Comparison of ENCODE assay signal across 8 mouse cellular contexts in the genomic region with DNA sequence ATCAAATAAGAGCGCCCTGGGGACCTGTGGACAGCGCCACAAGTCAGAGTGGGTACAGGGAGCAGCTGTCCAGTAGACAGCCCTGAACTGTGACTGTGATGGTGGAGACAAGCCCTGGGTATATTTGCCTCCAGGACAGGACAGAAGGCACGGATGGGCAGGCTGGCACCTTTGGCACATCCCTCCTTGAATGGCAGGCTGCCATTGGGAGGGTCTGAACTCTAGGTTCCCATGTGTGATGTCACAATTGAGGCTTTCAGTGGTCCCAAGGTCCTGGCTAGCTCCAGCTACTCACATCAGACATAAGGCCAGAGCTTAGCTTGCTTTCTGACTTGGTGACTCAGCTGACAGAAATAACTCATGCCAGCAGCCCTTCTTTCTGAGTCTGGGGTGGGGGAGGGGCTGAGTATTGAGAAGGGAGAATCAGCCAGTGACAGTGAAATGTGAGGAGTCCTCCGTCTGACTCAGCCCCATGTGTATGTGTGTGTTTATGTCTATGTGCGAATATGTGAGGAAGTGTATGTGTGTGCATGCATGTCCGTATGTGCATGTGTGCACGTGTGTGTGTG.
A peak's percentile ranks its signal among the peaks of the same experiment; 100 is the strongest.
DNase-seq lines count a peak whose midpoint lies in the region; ATAC-seq lines count a peak whose summit lies in the region.

No protein-coding gene starts in this region.

- WGBS in forebrain, embryonic 12.5 days, result 83% methylated on average over 7 of the region's 7 CpGs

- no peak overlapping the region for H3K4me2 ChIP-seq in forebrain, embryonic 12.5 days

- H3K27me3 ChIP-seq in forebrain, embryonic 12.5 days, result no peaks in the 10 kb centered on the region

- H3K9me3 ChIP-seq in forebrain, embryonic 12.5 days, result no peaks in the 10 kb centered on the region

- intact Hi-C loops in left cerebral cortex, postnatal 14 days (cut with DNase I), result no loop called here
- intact Hi-C loops in left cerebral cortex, postnatal 36 days (cut with DNase I), result no loop called here
- intact Hi-C loops in left cerebral cortex, postnatal 4 days (cut with DNase I), result no loop called here

- no peak for ATAC-seq in forebrain, embryonic 12.5 days (ENCODE audit: low FRiP score)

- DNase-seq in left cerebral cortex, postnatal 14 days (ENCODE audit: low spot score in 2 of 2), result peak; percentile 52 to 77
- no peak for DNase-seq in left cerebral cortex, postnatal 36 days (ENCODE audit: low spot score in 2 of 2)
- peak; percentile 68 for DNase-seq in adrenal gland, adult 8-10 months
- DNase-seq in frontal cortex, postnatal 10 days (ENCODE audit: low spot score in 2 of 2), result peak; percentile 26 to 61
- peak; percentile 91 for DNase-seq in left cerebral cortex, postnatal 4 days
- no peak for DNase-seq in spleen, adult 18-20 months
- no peak for DNase-seq in spleen, postnatal 10 days (ENCODE audit: low spot score in 2 of 2)

- H3K27ac ChIP-seq in forebrain, embryonic 12.5 days, result no peak overlapping the region

- 0 out of 2 replicates have a peak, but pooled peaks cover 13% of the 10 kb centered on the region for H3K4me1 ChIP-seq in forebrain, embryonic 12.5 days

- no peak overlapping the region for H3K4me3 ChIP-seq in forebrain, embryonic 12.5 days (replicated peaks)

- H3K36me3 ChIP-seq in forebrain, embryonic 12.5 days (replicated peaks), result no peaks in the 10 kb centered on the region

- no peak overlapping the region for H3K9ac ChIP-seq in forebrain, embryonic 12.5 days

Comparison
In these comparisons a context has a peak if more than half of its experiments do, and no peak if none do; other contexts are left out.
1. DNase-seq: peak in left cerebral cortex, postnatal 14 days (2 of 2), adrenal gland, adult 8-10 months (single experiment), frontal cortex, postnatal 10 days (2 of 2) and left cerebral cortex, postnatal 4 days (single experiment); none in left cerebral cortex, postnatal 36 days (0 of 2), spleen, adult 18-20 months (0 of 2) and spleen, postnatal 10 days (0 of 2).